Mouse (Mus musculus) hematopoietic multipotent progenitor cell, adult 10-12 weeks (in vitro differentiated cells): ENCODE measurements around the gene Racgap1. TPM values are rescaled to one million over a fixed set of nuclear protein-coding genes. Genes with fewer than 3 reads are reported as not detected.

ENCODE experiments used
- polyA plus RNA-seq: library from polyadenylated mRNA; stranded (reverse); fragments of >175 nt; gene quantifications from 2 replicates; pipeline ENCODE4 v1.2.3, GENCODE M21; 2012; ENCODE audit warnings: low replicate concordance

Racgap1 gene
- 2.9 and 10.5 TPM in 2 replicates for polyA plus RNA-seq

DNA sequence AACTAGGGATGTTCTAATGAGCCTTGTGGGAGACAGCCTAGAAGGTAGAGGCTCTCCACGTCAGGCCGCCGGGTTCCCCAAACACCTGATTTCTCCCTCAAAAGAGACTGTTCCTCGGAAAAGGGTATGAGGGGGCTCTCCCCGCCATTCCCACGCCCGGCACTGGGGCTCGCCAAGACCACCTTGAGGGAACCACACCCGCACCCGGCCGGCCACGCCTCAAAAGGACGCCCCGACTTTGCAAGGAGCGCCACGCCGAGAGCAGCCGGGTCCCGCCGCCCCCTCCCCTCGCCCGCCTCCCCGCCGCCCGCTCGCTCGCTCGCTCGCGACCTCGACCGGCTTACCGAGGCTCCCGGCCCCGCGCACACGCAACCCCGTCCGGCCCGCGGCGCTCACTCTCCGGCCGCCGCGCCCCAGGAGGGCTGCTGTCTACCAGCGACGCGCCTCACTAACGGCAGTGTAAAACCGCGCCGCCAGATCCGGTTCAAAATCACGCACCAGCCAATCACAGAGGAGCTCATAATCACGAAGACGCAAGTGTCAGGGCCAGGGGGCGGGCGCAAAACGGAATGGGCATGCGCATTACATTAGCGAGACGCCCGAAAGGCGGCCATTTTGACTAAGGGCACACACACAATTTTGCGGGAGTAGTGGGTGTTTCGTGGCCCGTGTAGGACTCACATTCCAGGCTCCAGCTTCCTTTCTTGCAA, at the start of gene Racgap1:
Gene Racgap1 (minus strand): TSS at position 494 of the 710 bp plus-strand sequence.

DNA sequence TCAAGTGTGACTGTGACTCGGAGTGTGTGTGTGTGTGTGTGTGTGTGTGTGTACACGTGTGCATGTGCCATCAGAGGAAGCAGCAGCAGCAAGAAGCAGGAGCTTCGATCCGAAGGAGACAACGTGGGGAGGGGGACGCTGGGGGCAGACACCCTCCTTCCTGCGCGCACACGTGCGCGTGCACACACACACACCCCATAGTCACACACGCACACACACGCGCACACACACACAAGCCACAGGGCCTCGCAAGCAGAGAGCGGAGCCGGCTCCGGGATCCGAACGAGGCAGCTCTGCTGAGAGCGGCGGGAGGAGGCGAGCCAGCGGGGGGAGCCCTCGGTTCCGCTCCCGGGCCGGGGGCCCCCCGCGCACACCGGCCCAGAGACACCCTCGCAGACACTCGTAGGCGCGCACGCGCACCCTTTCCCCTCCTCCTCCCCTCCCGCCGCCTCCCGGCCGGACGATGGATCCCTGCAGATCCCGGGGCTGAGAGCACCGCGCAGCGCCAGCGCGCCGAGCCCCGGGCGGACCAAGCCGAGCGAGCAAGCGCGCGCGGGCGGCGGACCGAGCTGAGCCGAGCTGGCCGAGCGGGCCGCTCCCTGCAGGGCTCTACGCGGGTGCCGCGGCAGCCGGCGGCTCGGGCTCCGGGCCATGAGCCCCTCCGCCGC, 18.8 kb upstream of the Racgap1 start, which contains the start of gene Asic1:
Gene Asic1 (plus strand): TSS at position 215 of the 668 bp plus-strand sequence.

DNA sequence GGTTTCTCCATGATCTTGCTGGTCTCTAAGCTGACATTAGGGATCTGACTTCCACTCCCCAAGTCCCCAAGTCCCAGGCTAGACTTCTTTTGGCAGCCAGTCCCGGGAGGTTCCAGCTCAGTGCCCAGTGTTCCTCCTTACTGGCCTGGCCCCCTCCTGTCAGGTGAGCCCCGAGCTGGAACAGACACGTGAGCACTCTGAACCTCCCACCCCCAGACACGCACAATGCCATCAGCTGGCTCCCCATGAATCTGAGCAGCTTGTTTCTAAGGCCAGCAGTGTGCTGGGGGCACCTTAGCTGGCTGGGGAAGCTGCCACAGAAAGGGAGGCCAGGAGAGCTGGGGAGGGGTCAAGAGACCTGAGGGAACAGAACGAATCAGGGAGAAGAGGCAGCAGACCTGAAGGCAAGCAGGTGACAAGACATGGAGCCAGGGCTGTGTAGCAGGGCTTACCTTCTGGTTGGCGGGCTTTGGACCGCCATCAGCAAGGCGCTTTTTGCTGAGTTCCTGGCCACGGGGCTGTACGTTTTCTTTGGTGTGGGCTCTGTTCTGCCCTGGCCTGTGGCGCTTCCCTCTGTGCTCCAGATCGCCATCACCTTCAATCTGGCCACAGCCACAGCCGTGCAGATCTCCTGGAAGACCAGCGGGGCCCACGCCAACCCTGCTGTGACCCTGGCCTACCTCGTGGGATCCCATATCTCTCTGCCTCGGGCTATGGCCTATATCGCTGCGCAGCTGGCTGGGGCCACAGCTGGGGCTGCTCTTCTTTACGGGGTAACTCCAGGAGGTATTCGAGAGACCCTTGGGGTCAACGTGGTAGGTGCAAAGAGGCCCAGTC, 50.3 kb downstream of the Racgap1 start, which contains the start of gene Aqp6:
Gene Aqp6 (plus strand): TSS at position 415 of the 837 bp plus-strand sequence.

DNA sequence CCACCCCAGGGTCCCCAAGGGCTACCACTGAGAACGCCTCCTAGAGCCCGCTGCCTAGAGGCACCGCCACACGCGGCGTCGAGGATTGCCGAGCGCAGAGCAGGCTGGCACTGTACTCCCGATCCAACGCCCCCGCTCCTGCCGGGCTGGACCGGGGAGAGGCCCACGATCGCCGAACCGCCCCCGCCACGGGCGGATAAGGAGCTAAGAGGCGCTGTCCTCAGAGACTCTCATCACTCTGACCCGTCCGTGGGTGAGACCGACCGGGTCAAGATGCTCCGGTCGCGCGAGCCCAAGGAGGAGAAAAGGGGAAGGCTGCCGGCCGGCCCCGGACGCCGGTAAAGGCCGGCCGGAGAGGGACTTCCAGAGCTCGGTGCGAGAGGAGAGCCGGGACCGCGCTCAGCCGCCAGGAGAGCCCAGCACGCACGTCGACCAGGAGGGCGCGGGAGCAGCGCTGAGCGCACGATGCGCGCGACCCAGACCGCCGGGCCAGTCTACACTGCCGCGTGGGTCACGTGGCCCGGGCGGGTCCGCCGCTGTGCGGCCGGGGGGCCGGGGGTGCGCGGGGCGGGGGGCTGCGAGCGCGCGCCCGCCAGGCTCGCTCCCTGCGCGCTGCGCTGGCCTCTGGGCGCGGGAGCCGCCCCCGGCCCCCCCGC, 60.9 kb downstream of the Racgap1 start, which contains the start of gene Aqp5:
Gene Aqp5 (plus strand): TSS at position 354 of the 656 bp plus-strand sequence.

DNA sequence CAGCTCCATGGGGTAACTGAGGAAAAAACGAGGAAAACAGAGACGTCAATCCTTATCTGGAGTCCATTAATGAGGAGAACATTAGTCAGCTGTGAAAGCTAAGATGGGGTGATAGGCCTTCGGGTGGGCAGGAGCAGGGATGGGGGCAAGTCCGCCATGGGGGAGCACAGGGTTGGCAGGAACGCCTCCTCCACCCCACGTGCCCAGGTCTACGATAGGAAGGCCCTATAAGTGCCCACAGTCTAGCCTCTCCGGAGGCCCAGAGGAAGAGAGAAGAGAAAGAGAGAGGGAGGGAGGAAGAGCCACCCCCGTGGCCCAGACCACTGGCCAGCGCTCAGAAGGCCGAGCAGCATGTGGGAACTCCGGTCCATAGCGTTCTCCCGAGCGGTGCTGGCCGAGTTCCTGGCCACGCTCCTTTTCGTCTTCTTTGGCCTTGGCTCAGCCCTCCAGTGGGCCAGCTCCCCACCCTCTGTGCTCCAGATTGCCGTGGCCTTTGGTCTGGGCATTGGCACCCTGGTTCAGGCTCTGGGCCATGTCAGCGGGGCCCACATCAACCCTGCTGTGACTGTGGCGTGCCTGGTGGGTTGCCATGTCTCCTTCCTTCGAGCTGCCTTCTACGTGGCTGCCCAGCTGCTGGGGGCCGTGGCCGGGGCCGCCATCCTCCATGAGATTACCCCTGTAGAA, 72.5 kb downstream of the Racgap1 start, which contains the start of gene Aqp2:
Gene Aqp2 (plus strand): TSS at position 254 of the 684 bp plus-strand sequence.

Other genes starting within 250 kb of the Racgap1 start
- 29.9 and 69.3 TPM in 2 replicates for gene Nckap5l, start 193.9 kb downstream of the Racgap1 start, polyA plus RNA-seq
- 8.0 and 15.4 TPM in 2 replicates for gene Bcdin3d, start 176.9 kb downstream of the Racgap1 start, polyA plus RNA-seq
- 0.02 TPM in 1 of 2 replicates, not detected in the other for gene Faim2, start 123.5 kb downstream of the Racgap1 start, polyA plus RNA-seq
- not detected in 2 replicates for gene Aqp2, start 72.6 kb downstream of the Racgap1 start, polyA plus RNA-seq
- not detected in 2 replicates for gene Aqp5, start 60.9 kb downstream of the Racgap1 start, polyA plus RNA-seq
- gene Aqp6, start 50.3 kb downstream of the Racgap1 start, polyA plus RNA-seq: not detected in 2 replicates
- 0.12 and 0.14 TPM in 2 replicates for gene Asic1, start 18.7 kb upstream of the Racgap1 start, polyA plus RNA-seq
- 40.5 and 45.4 TPM in 2 replicates for gene Smarcd1, start 50.5 kb upstream of the Racgap1 start, polyA plus RNA-seq
- 9.8 and 58.8 TPM in 2 replicates for gene Gm17349, start 53.8 kb upstream of the Racgap1 start, polyA plus RNA-seq
- gene Gpd1, start 65.9 kb upstream of the Racgap1 start, polyA plus RNA-seq: 10.7 and 22.7 TPM in 2 replicates
- gene Cox14, start 74.0 kb upstream of the Racgap1 start, polyA plus RNA-seq: 42.0 and 88.3 TPM in 2 replicates
- 25.3 and 36.1 TPM in 2 replicates for gene Cers5, start 121.2 kb upstream of the Racgap1 start, polyA plus RNA-seq
- gene Lima1, start 223.8 kb upstream of the Racgap1 start, polyA plus RNA-seq: 3.0 and 4.2 TPM in 2 replicates